Mouse (Mus musculus): ENCODE measurements around the gene Prr7. TPM values are rescaled to one million over a fixed set of nuclear protein-coding genes. Genes with fewer than 3 reads are reported as not detected.

Prr7 gene
- total and polyA plus RNA-seq, 3 experiments: 0.60 to 1.2 (median 0.89) TPM

DNA sequence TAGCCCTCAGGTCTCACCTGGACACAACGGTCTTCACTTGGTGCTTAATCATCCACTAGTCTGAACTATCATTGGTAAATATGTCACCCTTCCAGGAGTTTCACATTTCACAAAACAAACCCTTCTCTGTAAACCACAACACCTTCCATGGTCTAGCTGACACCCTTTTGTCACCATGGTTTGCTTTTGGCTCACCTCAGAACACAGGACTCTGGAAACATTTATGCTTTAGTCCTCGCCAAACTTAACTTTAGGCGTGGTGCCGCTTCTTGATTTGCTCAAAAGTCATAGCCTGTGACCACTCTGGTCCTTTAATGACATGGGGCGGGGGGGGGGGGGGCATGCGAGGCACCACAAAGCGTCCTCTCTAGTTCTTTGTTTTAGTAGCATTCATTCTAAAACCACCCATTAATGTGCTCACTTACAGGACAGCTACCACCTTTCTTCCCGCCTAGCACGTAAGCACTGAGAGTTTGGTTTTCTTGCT is 20.2 kb upstream of the Prr7 start:
- Histone ChIP-seq H3K9me3 (replicated peaks; ENCODE audit: low read length) (no peaks in the 10 kb centered on the region), H3K4me2 (ENCODE audit: insufficient read depth, low read depth, poor library complexity, severe bottlenecking) (peak overlapping the region; percentile 93), H3K4me1 (ENCODE audit: control insufficient read depth in 1 of 2, insufficient read depth in 2 of 2) (peaks cover 13 to 32% of the 10 kb centered on the region in 2 experiments), H3K4me3 (replicated peaks in 1 of 3; ENCODE audit: low read depth in 2 of 3, low read length in 2 of 3, poor library complexity in 1 of 3) (peak overlapping the region in 2 of 3 experiments; percentile 39 to 80), H3K9ac (ENCODE audit: insufficient read depth, low read depth) (peak overlapping the region; percentile 59), H3K27ac (ENCODE audit: insufficient read depth, low read depth) (no peak overlapping the region), H3K27me3 (replicated peaks) (no peaks in the 10 kb centered on the region), H3K79me2 (replicated peaks; ENCODE audit: control insufficient read depth, extremely low read depth, insufficient read depth, poor library complexity, severe bottlenecking) (peaks cover 33% of the 10 kb centered on the region), H3K36me3 (replicated peaks in 1 of 2; ENCODE audit: control insufficient read depth in 1 of 2, insufficient read depth in 1 of 2, low read length in 1 of 2) (peaks cover 0 to 2% of the 10 kb centered on the region in 2 experiments)
- dilution Hi-C loops (cut with MboI; ENCODE audit: extremely low pct_ligation_motif_present, extremely low pct_unique_long_range_greater_than_20kb, low sequenced_read_pairs): no loop called here
- in situ Hi-C loops (cut with MboI; ENCODE audit: low pct_ligation_motif_present, low pct_unique_long_range_greater_than_20kb, low sequenced_read_pairs): no loop called here
- no peak for DNase-seq (ENCODE audit: extremely low read depth)
- no peak for TF ChIP-seq USF1 (IDR thresholded peaks at IDR 0.05; ENCODE audit: low read depth, low read length)
- TF ChIP-seq ETS1 (conservative IDR thresholded peaks at IDR 0.05; ENCODE audit: low read depth, low read length): no peak
- TF ChIP-seq ZNF384 (IDR thresholded peaks at IDR 0.05; ENCODE audit: low read depth, low read length): no peak
- no peak for TF ChIP-seq ZMIZ1 (IDR thresholded peaks at IDR 0.05; ENCODE audit: low read depth, low read length)
- TF ChIP-seq CHD2 (IDR thresholded peaks at IDR 0.05; ENCODE audit: low read length): no peak
- no peak for TF ChIP-seq E2F4 (IDR thresholded peaks at IDR 0.05; ENCODE audit: insufficient replicate concordance, low read depth, low read length)
- TF ChIP-seq SIN3A (IDR thresholded peaks at IDR 0.05; ENCODE audit: low read length): no peak
- TF ChIP-seq RCOR1 (conservative IDR thresholded peaks at IDR 0.05; ENCODE audit: low read depth, low read length): no peak
- TF ChIP-seq UBTF (IDR thresholded peaks at IDR 0.05; ENCODE audit: low read depth, low read length): no peak
- TF ChIP-seq ZC3H11A (IDR thresholded peaks at IDR 0.05; ENCODE audit: low read depth, low read length): no peak
- no peak for TF ChIP-seq POLR2A (IDR thresholded peaks at IDR 0.05; ENCODE audit: low read depth, low read length)
- no peak for TF ChIP-seq GABPA (IDR thresholded peaks at IDR 0.05; ENCODE audit: insufficient replicate concordance, low read depth, low read length)
- no peak for TF ChIP-seq IRF4 (IDR thresholded peaks at IDR 0.05; ENCODE audit: low read depth, low read length)

- no peaks in the 10 kb centered on the region for H3K27me3 ChIP-seq (replicated peaks)
- dilution Hi-C loops (cut with MboI; ENCODE audit: extremely low pct_ligation_motif_present, extremely low pct_unique_long_range_greater_than_20kb, low sequenced_read_pairs) (no loop called here), in situ Hi-C loops (cut with MboI; ENCODE audit: low pct_ligation_motif_present, low pct_unique_long_range_greater_than_20kb, low sequenced_read_pairs) (no loop called here)
- peaks cover 0 to 2% of the 10 kb centered on the region in 2 experiments for H3K36me3 ChIP-seq (replicated peaks in 1 of 2; ENCODE audit: control insufficient read depth in 1 of 2, insufficient read depth in 1 of 2, low read length in 1 of 2)
- peaks cover 19 to 38% of the 10 kb centered on the region in 2 experiments for H3K4me1 ChIP-seq (ENCODE audit: control insufficient read depth in 1 of 2, insufficient read depth in 2 of 2)
- peak overlapping the region; percentile 64 for H3K27ac ChIP-seq (ENCODE audit: insufficient read depth, low read depth)
- no peaks in the 10 kb centered on the region for H3K9me3 ChIP-seq (replicated peaks; ENCODE audit: low read length)
- peak overlapping the region; percentile 59 for H3K9ac ChIP-seq (ENCODE audit: insufficient read depth, low read depth)
- DNase-seq (ENCODE audit: extremely low read depth): peak; percentile 91
- H3K4me2 ChIP-seq (ENCODE audit: insufficient read depth, low read depth, poor library complexity, severe bottlenecking): peak overlapping the region; percentile 93
- H3K4me3 ChIP-seq (replicated peaks in 1 of 3; ENCODE audit: low read depth in 2 of 3, low read length in 2 of 3, poor library complexity in 1 of 3): peak overlapping the region; percentile 58 to 80 (median 65)
- H3K79me2 ChIP-seq (replicated peaks; ENCODE audit: control insufficient read depth, extremely low read depth, insufficient read depth, poor library complexity, severe bottlenecking): peaks cover 34% of the 10 kb centered on the region
- TF ChIP-seq EP300 (IDR thresholded peaks at IDR 0.05; ENCODE audit: low read length) (no peak), KAT2A (IDR thresholded peaks at IDR 0.05; ENCODE audit: insufficient replicate concordance, low read length) (0 out of 2 replicates have a peak, but pooled peaks have one; percentile 51), MYC (IDR thresholded peaks at IDR 0.05; ENCODE audit: low read depth, low read length) (peak; percentile 82), USF2 (conservative IDR thresholded peaks at IDR 0.05; ENCODE audit: low read depth, low read length) (no peak), ZC3H11A (IDR thresholded peaks at IDR 0.05; ENCODE audit: low read depth, low read length) (no peak), MXI1 (IDR thresholded peaks at IDR 0.05; ENCODE audit: low read depth, low read length) (peak; percentile 85), GABPA (IDR thresholded peaks at IDR 0.05; ENCODE audit: insufficient replicate concordance, low read depth, low read length) (no peak), ELF1 (IDR thresholded peaks at IDR 0.05; ENCODE audit: low read depth, low read length) (peak; percentile 54; the same call in 1 of the 2 replicates), RAD21 (IDR thresholded peaks at IDR 0.05; ENCODE audit: low read depth, low read length) (no peak), HCFC1 (IDR thresholded peaks at IDR 0.05; ENCODE audit: low read depth, low read length) (peak; percentile 65), NRF1 (IDR thresholded peaks at IDR 0.05; ENCODE audit: low read depth, low read length) (no peak), MEF2A (IDR thresholded peaks at IDR 0.05; ENCODE audit: borderline replicate concordance, low read depth, low read length) (0 out of 2 replicates have a peak, but pooled peaks have one; percentile 19), SMC3 (IDR thresholded peaks at IDR 0.05; ENCODE audit: low read depth, low read length) (no peak), POLR2AphosphoS2 (IDR thresholded peaks at IDR 0.05; ENCODE audit: low read depth, low read length) (peak; percentile 83; the same call in 1 of the 2 replicates), POLR2A (IDR thresholded peaks at IDR 0.05; ENCODE audit: low read depth, low read length) (peak; percentile 92), ZKSCAN1 (IDR thresholded peaks at IDR 0.05; ENCODE audit: borderline replicate concordance, low read depth, low read length) (no peak), MAX (IDR thresholded peaks at IDR 0.05; ENCODE audit: low read length) (peak; percentile 86), TBP (conservative IDR thresholded peaks at IDR 0.05; ENCODE audit: low read depth, low read length) (peak; percentile 81; the same call in 1 of the 2 replicates), MAZ (IDR thresholded peaks at IDR 0.05; ENCODE audit: low read depth, low read length) (peak; percentile 89), CTCF (conservative IDR thresholded peaks at IDR 0.05 in 1 of 2, IDR thresholded peaks at IDR 0.05 in 1 of 2; ENCODE audit: low read depth in 2 of 2, low read length in 2 of 2) (no peak), SIN3A (IDR thresholded peaks at IDR 0.05; ENCODE audit: low read length) (peak; percentile 96), USF1 (IDR thresholded peaks at IDR 0.05; ENCODE audit: low read depth, low read length) (no peak), NELFE (IDR thresholded peaks at IDR 0.05; ENCODE audit: low read depth, low read length) (peak; percentile 90)
Measured at GRCm38 (mm10) chr13:55444286-55444936, 19.7 kb upstream of the Prr7 start.
